Mouse (Mus musculus) cortical plate, adult 2 months (tissue): ENCODE data around the gene Ap5b1.

Source experiments
- CTCF ChIP-seq: fragments of 200-500 bp; IDR thresholded peaks from 2 replicates; pipeline ENCODE4 v1.5.1; 2011; ENCODE audit warnings: mild to moderate bottlenecking, control low read depth, low read length; ENCODE audit not compliant: insufficient read depth; ENCODE audit errors: extremely low read depth
- POLR2A ChIP-seq: fragments of 200-500 bp; IDR thresholded peaks from 2 replicates; pipeline ENCODE4 v1.6.1; 2011; ENCODE audit warnings: mild to moderate bottlenecking, low read length, control low read depth; ENCODE audit not compliant: insufficient read depth; ENCODE audit errors: extremely low read depth

DNA sequence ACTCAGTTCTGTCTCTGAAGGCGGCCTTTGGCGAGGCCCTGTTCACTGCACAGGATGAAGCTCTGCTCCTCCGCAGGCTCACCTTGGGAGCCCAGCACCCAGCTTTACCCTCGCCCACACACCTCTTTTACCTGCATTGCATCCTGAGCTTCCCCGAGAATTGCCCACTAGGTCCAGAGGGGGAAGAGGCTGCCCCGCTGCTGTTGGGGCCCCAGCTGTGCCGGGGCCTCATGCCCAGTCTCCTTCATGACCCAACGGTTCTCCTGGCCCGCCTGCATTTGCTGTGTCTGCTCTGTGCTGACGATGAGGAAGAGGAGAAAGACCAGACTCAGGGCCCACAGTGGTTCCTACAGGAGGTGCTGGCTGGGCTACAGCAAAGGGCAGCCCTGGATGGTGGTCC lies 1.7 kb downstream of the Ap5b1 start:
- TF ChIP-seq POLR2A (no peak), CTCF (no peak)
